Mouse (Mus musculus) lung, postnatal 4 days (tissue): ENCODE results near the gene Ttc34.
A peak's percentile ranks its signal among the peaks of the same experiment; 100 is the strongest.

Experiments
- DNase-seq, 2 experiments: peaks; one replicate each; pipeline ENCODE4 v3.0.0; 2021

Gene Ttc34

DNA sequence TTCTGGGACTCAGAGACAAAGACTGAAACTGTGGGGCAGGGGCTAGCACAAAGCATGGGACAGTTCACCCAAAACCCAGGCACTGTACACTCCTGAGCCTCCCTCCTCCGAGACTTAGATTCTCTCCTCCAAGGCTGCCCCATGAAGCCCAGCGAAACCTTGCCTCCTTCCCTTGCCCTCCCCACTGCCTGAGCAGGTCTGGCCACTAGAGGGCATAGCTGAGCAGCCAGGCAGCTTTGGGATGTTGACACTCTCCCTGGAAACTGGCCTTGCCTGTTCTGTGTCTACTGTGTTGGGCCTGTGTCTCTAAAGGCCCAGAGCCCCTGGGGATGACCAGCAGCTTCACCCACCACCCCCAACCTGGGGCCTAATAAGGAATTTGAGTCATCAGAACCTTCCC is at the start of gene Ttc34:
Gene Ttc34, plus strand, starts transcription at position 290 of the 400 bp plus-strand sequence.
- DNase-seq = peak; percentile 61 to 80

DNA sequence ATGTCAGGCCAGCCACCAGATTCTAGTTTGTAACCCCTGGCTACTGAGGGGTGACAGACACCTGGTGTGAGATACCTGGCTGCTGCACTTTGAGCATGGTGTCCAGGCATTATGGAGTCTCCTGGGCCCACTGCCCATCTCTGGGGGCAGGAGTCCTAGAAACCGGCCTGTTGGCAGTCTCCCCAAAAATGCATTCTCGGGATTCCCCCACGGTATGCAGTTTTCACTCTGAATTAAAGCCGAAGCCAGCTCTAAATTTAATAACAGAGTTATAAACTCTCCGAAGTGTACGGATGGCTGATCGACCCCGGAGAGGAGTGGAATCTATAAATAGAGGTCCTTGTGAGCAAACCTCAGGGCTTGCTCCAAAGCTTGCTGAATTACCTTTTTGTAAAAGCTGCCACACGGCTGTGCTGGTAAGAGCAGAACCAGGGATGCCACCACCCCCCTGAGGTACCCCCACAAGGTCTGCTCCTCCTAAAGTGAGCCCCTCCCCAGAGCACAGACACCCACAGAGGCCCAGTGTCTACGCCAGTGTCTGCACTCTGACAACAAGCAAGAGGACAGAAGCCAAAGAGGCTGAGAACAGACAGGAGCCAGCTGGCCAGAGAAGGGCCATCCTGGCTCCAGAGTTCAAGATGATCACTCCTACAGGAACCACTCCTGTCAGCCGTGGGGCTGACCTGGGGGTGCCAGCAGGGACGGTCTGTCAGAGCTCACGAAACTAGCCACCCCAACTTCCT is 49.1 kb upstream of the Ttc34 start:
- peak; percentile 45 to 79 for DNase-seq

DNA sequence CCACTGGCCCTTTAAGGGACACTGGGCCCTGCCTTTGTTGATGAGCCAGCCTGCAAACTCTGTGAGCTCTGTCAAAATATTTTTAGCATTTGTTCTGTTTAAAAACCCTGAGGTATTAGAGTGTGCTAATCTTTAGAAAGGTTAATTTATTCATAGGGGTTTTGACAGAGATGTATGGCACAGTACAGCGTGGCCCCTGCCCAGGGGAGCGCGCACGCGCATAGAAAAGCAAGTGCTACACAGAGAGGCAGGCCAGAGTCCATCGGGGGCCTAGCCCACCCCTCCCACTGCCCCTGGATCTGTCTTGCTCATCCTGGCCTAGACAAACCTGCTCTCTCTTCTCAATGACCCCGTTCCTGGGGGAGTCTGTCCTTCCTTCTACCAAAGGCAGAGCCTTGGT is 45.4 kb upstream of the Ttc34 start:
- DNase-seq = no peak

DNA sequence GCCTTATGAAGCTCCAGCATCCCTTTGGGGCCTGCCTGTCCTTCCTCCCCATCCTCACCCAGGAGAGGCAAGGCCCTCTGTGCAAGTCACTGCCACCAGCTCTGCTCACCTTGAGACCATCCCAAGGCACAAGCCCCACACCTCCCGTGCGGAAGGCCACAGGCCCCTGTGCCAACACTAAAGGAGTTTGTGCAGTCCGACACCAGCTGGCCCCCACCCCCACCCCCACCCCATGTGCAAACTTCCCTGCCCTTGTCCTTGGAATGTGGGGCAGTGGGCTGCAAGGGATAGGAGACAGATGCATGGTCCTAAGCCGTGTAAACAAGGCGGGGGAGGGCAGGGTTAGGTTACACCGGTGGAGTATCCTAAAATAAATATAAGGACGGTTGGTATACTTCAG is 43.8 kb upstream of the Ttc34 start:
- DNase-seq = no peak

DNA sequence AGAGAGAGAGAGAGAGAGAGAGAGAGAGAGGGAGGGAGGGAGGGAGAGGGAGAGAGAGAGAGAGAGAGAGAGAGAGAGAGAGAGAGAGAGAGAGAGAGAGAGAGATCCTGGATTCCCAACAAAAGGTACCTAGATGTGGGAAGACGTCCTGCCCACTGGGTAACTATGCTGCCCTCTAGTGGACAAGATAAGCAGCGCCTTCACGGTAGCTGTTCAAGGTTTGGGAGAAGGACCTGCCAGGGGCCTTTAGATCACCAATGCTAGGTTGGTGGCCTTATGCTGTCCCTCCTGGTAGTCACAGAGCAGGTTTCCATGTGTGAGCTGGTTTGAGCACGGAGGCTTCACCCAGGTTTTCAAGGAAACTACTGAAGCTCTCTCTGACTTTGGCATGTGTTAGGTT is 39.4 kb upstream of the Ttc34 start:
- DNase-seq = peak in 1 of 2 experiments; percentile 54

DNA sequence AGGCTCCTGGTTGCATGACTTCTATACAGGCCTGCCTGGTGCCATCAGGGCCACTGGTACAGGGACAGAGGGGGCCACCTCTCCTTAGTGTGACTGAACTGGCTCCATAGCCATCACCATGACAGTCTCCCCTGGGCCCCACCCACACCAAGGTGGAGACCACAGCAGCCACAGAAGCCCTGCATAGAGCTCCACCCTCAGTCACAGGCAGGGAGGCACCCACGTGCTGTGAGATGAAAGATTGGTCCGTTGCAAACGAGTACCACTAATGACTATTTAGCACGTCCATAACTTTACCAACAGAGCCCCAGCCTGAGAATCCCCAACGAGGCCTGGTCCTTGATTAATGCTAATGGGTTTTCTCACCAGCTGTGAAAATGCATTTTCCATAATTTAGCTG is 36.7 kb upstream of the Ttc34 start:
- no peak for DNase-seq

DNA sequence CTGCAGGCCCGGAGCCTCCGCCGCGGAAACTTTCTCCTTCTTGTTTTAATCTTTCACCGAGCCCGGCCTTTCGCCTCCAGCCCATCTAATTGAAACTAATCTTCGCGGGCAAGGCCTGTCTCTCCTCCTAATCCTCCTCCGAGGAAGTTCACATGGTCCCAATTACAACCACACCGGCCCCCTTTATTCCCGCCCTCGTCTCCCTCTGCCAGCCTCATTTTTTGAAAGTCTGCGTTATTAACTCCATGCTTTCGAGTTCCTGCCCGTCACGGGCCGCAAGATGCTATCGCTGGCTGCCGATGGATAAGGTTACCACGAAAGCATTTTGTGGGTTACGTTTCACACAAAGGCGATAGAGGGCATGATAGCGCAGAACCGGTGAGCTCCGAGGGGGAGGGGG is 35.0 kb upstream of the Ttc34 start:
- DNase-seq = no peak

DNA sequence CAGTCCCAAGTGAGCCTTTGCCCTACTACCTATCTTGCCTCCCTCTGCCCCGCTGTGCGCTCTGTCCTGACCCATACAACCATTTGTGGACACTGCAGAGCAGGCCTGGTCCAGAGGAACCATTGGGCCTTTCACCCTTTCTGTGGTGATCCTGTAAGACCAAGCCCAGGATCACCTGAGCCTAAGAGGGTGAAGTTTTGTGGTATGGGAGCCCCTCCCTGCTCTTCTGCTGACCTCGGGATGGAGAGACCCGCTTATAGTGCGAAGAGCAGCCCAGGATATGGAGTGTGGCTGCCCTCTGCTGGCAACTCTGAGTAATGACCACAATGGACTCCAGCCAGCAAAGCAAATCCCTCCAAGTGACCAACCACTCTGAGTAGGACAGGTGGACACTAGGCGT is 11.6 kb upstream of the Ttc34 start:
- DNase-seq = peak; percentile 58 to 68

DNA sequence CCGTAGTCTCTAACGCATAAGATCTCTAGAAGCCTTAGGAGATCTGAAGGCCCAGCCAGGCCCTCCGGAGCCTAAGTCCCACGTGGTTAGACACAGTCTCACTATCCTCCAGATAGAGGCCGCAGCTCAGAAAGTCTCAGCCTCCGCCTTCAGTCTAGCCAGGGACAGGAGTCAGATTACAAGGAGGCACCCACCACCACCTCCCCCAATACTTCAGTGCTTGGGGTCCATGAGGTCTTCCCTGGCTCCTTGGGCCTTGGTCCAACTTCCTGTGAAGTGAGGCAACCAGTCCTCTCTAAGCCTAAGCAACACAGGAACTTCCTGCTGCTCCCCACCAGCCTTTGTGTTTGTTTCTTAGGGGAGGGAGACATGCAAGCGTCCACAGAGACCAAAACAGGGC is 11.0 kb upstream of the Ttc34 start:
- DNase-seq = no peak

DNA sequence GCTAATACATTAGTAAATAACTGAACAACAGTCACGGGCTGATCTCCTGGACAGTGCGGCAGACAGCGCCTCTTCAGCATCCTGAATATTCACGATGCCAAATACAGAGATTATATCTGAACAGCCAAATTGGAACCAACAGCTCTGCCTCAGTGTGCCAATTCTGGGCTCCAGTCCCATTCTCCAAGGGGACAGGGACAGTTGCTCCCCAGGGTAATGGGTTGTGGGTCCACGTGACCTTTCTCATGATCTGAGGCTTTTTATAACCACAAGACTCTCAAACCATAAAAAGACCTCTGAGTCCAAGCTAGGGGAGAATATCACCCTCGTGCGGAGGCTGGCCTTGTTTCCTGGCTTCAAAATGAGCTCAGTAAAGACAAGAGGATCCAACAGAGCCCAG is 10.1 kb upstream of the Ttc34 start:
- DNase-seq = no peak

DNA sequence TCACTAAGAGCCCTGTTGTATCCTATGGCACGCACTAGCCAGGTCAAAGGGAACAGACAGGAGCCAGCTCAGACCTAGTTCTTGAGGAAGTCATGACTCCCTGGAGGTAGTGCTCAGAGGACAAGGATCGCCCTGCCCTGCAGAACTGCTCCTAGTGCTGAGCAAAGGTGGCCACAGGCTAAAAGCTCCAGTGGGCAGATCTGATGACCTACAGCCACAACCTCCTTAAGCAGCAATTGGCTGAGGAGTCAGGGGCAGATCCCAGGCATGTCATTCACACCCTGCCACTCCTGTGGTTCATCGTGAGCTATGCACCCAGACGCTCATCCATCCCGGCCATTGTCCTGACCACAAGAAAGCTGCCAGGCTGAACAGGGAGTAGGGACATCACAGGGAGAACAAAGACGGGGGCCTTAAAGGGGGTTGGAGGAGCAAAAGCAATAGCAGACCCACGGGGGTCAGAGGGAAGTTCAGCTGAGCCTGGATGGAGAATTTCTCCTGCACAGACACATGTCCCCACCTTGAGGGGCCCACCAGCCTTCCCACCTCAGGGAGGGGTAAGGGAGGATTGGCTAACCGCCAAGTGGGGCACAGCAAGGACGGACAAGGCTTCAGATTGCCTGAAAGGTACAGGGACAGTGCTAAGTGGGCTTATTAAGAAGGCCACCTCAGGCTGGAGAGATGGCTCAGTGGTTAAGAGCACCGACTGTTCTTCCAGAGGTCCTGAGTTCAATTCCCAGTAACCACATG is 9.2 kb upstream of the Ttc34 start:
- DNase-seq = no peak

DNA sequence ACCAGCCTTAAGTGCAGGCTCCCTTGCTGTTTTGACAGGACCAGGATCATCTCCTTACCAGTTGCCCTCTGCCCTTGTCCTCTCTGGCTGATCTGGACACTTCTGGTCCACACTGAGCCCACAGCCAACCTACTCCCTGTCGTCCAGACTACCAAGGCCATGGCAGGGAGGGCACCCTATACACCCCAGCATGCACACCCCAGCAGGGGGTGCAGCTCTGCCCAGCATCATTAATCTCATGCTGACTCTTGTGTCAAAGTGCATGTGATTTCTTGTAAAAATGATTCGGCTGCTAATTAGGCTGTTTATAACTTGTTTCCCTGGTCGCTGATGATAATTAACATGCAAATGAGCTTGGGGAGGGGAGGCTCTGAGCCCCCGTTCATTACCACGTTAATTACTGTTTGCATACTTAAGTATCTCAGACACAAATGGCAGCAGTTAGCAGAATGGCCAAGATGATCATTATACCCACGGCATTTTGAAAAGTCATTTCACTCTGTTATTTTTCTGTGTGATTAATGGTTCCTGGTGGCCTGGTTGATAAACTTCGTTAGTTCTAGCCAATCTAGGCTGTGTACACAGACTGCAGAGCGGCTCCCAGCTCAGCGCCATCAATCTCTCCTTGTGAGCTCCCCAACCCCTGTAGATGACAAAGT is 5.2 kb upstream of the Ttc34 start:
- DNase-seq = no peak

DNA sequence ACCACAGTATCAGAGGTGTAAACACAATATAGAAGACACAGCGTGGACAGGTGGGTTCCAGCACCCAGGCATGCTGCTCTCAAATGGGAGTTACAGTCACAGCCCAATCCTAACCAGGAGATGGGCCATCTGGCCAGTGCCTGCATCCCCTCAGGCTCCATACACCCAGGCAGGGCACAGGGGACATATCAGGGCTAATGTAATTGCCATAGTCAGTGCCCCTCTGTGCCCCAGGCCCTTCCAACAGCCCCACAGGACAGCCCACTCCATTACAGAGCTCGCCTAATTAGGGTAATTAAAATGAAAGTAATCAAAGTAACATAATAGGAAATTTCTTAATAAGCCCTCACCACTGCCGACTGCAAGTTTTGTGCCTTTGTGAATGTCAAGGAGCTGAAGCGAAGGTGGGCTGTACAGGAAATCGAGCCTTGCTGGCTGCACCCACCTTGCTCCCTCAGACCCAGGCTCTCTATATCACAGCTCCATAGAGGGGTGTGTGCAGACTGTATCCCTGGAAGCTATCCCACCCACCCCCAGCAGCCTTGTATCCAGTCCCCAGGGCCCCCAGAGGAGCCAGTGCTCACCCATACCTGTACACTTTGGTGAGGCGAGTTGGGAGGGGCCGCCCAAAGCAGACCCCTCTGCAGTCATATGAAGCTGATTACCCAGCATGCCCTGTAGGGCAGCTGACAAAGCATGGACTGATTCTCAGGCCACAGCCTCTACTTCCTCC is 910 bp upstream of the Ttc34 start:
- DNase-seq = no peak

DNA sequence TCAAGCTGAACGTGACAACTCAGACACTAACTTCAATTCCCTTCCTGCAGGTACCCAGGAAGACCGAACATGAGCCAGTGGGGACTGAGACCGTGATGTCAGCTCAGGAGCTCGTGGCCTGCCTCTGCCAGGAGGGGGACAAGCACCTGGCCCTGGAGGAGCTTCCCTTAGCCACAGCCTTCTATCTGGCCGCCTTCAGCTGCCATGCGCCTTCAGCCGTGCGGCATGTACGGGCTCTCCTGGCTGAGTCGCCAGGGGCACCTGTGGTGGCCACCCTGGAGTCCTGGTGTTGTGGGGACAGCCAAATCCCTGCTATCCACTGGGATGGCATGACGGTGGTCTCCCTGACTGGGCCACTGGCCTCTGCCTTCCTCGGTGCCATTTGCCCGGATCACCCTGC is 1.5 kb downstream of the Ttc34 start:
- DNase-seq = no peak

DNA sequence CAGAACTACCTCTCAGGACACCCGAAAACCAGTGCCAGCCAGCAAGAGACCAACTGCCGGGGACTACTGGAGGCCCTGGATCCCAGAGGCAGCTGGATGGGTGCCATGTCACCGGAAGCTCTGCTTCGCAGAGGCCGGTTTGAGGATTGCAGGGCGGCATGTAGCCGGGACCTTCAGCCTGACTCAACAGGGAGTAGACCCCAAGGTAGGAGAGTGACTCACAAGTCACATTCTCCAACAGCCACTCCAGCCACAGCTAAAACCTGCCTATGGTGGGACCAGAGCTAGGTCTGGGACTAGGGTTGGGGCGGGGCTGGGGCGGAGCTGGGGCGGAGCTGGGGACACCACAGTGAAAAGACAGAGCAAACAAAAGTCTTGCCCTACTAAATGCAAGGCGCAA is 2.1 kb downstream of the Ttc34 start:
- DNase-seq = no peak

DNA sequence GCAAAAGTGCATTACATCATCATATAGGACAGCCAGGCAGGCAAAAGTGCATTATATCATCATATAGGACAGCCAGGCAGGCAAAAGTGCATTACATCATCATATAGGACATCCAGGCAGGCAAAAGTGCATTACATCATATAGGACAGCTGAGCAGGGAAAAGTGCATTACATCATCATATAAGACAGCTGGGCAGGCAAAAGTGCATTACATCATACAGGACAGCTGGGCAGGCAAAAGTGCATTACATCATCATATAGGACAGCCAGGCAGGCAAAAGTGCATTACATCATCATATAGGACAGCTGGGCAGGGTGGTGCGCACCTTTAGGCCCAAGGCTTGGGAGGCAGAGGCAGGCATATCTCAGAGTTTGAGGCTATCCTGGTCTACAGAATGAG is 15.4 kb downstream of the Ttc34 start:
- no peak for DNase-seq

DNA sequence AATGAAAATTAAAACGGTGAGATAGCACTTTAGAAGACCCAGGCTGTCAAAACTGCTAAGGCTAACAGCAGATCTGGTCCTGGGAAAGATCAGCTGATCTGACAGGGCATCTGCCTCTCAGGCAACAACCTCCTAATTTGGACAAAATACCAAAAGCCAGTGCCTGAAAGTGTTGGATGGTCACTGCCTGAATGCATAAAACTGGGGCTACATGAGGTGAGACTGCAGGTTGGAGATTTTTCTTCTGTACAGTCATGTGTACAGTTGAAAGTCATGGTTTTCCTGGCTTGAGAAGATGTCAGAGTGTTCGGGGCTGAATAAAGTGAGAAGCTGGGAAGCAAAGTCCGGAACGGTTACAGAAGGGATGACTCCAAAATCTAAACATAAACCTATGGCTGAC is 16.6 kb downstream of the Ttc34 start:
- DNase-seq = no peak

DNA sequence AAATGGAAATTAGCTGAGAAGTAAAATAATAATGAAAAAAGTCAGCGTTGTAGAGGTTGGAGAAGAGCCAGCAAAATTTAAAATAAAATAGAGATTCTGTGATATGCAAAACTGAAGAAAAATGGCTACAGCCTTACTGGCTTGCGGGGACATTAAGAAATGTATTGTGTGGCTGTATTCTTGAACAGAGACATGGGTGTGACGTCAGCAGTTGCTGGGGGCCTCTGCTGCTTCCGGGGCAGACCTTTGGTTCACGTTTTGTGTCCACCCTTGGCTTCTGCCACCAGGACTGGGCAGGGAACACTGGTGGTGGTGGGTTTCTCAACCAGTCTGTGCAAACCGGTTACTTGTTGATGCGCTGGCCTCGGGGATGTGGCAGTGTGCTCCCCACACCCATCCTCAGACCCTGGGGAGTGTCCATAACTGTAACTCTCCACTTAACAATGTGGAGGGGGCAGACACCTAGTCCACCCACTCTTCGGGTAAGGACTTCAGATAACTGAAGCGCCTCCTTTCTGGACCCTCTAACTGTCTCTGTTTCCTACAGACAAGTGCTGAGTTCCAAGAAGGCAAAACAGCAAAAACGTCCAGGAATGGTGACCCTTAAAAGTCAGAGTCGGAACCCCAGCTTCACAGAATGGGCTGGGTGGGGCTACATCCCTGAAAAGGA is 17.6 kb downstream of the Ttc34 start:
- no peak for DNase-seq

DNA sequence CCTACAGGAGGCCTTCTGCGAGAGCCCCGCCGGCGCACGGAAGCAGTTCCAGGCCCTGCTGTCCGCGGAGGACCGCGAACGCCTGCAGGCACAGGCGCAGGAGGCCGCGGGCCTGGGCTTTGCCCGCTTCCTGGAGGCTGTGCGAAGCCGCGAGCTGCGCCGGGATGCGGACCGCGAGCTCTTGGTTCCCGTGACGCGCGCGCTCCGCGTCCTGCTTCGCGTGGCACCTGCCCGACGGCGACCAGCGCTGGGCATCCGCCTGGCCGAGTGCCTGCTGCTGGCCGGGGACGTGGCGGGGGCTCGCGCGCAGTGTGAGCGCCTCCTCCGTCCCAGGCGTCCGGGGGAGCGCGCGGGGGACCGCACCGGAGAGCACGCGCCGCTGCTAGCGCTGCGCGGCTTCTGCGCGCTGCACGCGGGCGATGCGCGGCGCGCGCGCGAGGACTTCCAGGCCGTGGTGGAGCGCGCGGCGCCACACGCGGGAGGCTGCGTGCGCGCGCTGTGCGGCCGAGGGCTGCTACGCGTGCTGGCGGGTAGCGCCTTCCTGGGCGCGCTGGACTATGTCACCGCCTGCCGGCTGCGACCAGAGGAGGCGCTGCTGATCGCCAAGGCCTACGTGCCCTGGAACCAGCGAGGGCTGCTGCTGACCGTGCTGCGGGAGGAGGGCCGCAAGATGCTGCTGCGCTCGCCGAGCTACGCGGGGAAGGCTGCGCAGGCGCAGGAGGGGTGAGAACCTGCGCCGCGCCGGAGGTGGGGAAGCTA is 18.6 kb downstream of the Ttc34 start:
- DNase-seq = peak; percentile 78 to 85

DNA sequence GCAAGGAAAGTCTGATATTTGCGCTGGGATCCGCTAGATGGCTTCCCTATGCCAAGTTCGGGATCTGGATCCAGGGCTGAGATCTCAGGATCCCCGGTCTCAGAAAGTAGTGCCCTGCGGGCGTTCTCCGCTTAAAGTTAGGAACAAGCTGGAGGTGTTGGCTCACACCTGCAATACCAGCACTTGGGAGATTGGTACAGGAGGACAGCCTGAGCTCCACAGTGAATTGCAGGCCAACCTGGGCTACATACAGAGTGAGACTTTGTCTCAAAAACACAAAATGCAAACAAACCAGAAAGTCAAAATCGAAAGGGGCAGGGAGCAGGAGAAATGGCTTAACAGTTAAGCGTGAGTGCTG is 19.2 kb downstream of the Ttc34 start:
- DNase-seq = no peak

DNA sequence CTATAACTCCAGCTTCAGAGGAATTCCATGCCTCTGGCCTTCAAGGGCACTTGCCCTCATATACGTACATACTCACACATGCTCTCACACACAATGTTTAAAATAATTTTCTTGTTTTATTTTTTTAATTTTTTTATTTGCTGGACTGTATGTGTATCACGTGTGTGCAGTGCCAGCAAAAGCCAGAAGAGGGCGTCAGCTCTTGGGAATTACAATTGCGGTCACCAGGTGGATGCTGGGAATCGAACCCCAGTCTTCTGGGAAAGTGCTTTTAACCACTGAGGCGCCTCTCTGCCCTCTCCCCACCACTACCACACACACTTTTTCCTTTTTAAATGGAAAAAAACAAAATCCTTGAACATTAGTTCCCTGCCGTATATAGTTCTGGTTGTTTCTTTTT is 19.6 kb downstream of the Ttc34 start:
- no peak for DNase-seq
